Mouse (Mus musculus): ENCODE data around the gene Cfap100.

Cfap100 gene

DNA sequence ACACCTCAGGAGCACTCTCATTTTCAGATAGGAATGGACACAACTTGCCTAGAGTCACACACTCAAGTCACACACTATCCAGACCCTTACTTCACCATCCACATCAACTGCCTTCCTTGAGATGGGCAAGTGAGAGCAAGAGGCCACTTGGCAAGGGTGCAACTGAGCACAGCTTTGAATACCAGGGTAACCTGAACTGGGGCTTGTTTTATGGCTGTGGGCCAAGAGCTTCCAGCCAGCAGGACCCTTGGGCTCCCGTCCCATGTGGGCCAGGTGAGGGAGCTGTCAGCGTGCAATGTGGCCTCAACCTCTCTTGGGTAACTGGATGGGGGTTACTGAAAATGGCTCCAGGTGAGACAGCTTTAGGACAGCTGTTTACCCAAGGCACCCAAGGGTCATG lies 28.8 kb upstream of the Cfap100 start:
- DNase-seq (ENCODE audit: low spot score): no peak

DNA sequence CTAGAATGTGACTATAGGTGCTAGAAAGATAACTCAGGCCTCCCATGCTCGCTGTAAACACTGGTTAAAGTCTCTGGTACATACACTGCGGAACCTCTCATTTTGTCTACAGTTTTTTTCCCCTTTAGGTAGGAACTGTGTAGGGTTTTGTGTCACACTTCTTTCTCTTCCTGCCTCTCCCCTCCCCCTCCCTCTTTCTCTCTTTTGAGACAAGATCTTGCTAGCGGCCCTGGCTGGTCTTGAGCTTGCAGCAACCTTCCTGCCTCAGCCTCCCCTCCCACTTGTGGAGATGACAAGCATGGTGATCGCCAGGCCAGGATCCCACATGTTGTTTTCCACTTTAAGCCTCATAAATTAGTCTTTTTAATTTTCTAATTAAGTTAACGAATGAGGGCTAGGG lies 25.2 kb upstream of the Cfap100 start:
- no peak for DNase-seq (ENCODE audit: low spot score)

DNA sequence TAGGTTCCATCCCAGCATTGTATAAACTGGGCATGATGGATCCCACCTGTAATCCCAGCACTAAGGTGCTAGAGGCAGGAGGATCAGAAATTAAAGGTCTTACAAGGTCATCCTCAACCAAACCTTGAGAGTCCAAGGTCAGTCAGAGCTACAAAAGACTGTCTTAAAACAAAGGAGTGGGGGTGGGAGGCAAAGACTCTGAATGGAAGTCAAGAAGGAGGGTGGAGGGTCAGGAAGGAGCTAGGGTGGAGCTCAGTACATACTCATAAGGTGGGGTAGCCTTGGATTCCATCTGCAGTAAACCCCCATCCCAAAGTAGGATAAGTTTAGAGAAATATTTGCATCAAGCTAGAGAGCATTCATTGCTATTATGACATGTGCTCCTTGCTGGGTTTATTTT lies 24.0 kb upstream of the Cfap100 start:
- no peak for DNase-seq (ENCODE audit: low spot score)

DNA sequence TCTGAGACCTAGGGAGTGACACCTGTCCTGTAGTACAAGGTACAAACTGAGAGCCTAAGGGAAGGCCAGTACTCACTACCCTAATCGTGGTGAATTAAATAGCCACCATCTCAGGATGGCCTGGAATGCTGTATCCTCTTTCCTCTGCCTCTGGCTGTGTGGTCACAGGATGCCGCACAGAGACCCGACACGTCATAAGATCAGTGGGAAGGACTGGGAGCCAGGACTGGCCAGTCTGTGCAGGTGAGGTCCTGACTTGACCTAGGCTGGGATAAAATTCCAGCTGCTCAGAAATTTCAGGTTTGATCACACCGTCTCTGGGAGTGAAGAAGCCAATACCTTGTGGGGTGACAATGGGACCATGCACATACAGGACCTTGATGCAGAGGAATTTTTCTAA lies 22.9 kb upstream of the Cfap100 start:
- no peak for DNase-seq (ENCODE audit: low spot score)

DNA sequence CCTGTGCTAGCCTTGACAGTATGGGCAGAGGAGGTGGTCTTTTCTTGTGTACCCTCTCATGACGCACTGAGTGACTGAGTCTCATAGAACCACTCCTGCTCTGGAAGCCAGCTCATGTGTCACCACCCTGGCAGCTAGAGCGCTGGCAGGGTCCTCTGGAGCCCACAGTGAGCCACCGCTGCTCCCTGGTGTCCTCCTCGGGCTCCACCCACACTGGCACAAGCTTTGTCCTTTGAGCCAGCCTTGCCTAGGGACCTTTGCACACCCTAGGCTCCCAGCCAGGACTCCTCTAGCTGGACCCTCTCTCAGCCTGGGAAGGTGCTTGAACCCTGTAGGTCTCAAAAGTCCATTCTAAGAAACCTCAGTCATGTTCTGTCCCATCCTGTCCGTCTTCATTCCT lies 22.1 kb upstream of the Cfap100 start:
- DNase-seq (ENCODE audit: low spot score): no peak

DNA sequence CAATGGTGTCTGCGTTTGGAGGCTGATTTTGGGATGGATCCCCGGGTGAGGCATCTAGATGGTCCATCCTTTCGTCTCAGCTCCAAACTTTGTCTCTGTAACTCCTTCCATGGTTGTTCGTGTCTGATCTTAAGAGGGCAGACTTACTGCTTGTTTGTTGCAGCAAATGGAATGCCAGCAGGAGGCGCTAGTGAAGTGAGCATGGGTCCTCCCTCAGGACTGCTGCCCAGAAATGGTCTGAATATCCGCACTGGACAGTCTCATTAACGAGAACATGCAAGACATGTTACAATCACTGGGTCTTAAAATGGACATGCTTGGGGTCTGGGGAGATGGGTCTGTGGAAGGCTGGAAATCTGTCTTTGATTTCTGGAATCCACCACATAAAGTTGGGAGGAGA lies 21.6 kb upstream of the Cfap100 start:
- peak; percentile 66 for DNase-seq (ENCODE audit: low spot score)

DNA sequence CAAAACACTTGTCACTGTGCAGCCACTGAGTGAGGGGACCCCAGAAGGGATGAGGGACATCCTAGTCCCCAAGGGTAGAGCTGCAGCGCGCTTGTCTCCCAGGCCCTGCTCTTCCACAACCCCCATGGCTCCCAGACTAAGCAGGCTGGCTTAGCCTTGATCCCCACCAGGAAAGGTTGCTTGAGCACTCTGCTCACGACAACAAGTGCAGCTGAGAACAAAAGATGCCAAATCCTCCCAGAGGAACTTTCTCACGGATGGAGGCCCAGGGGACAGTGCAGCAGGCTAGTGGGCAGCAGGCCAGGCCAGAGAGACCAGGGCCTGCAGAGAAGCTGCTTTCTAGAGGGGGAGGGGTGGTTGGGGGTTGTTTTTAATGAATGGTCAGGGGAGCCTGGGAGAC lies 18.3 kb upstream of the Cfap100 start:
- no peak for DNase-seq (ENCODE audit: low spot score)

DNA sequence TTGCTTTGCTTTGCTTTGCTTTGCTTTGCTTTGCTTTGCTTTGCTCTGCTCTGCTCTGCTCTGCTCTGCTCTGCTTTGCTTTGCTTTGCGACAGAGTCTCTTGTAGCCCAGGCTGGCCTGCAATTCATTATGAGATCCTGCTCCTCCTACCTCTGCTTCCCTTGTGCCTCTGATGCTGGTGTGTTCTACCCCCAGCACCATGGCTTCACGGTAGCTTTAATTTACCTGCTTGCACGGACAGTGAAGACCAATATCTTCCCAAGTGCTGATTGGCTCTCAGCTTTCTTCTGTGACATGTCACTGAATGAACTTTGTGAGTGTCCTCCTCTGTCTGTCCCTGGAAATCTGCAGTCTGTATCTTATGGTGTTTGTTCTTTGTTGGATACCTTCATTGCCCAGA lies 8.4 kb upstream of the Cfap100 start:
- DNase-seq (ENCODE audit: low spot score): no peak

DNA sequence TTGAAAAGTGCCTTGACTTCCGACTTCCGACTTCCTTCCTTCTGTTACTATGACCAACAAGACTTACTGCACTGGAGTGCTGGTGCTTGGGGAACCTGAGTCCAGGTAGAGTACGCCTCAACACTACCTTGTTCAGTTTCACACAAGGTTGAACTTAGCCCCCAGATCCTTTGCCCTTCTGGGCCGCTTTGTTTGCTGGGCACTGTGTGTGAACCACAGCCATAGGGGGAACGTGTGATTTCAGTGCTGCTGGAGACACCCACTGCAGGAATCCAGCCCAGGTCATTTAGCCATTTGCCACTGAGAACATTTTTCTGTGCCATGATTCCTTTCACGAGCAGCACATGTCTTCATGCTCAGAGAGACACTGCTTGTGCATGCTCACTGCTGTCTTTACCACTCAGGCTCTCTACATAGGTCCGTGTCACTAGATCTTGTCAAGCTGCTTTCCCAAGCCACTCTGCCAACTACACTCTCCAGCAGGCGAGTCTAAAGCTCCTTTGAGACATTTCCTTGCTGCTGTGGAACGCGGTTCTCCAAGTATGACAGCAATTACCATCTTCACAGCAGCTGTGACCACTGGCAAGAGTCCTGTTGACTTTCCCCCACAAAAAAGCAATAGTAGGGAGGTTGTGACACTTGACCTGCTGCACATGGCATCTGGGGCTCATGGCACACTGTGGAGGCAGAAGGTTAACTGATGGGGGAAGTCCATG lies 7.8 kb upstream of the Cfap100 start:
- no peak for DNase-seq (ENCODE audit: low spot score)

DNA sequence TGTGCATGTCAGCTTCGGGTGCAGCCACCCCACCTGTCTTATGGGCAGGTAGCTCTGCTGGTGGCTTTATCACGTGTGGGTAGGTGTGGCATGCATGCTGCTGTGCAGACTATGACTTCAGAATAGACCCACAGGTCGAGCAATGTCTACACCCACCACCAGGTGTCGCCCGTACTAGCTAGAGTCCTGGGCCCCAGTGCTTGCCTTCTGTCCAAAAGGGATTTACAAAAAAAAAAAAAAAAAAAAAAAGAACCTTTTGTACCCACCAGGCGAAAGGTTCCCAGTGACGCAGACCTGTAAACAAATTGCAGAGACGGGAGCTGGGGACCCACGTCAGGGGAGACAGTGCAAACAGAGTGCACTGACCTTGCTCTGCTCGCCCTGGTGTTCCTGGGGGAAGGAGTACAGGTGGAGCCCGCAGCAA lies 6.6 kb upstream of the Cfap100 start:
- peak; percentile 41 for DNase-seq (ENCODE audit: low spot score)

DNA sequence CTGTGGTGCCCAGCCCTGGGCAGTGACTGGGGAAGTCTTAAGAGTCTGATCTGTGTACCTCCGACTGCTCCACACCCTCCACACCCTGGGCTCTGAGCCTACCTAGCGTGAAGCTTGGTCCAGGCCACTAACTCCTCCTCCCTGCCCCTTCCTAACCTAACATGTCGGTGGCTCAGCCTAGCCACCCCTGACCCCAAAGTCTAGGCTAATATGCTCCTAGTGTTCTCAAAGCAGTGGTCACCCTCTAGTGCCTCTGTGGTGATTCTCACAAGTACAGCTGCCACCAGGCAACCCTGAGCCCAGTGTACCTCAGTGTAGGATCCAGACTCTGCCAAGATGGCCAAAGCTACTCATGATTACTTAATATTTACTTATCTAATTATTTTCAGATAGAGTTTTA lies 6.1 kb upstream of the Cfap100 start:
- DNase-seq (ENCODE audit: low spot score): no peak

DNA sequence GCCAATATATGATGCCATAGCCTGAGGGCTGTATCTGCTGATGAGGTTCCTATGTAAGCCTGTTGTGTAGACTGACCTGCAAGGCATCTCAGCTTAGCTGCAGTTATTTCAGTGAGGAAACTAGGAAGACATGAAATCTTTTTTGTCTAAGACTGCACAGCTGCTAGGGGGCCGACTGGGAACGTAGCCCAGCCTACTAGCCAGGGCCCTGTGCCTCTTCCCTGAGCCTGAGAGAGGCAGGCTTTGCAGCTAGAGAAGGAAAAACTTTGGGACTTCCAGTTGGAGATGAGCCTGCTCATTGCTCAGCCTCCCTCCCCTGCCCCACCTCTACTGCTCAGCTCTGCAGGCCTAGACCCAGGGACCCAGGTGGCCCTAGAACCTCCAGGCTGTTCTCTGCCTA lies 2.9 kb upstream of the Cfap100 start:
- DNase-seq (ENCODE audit: low spot score): no peak

DNA sequence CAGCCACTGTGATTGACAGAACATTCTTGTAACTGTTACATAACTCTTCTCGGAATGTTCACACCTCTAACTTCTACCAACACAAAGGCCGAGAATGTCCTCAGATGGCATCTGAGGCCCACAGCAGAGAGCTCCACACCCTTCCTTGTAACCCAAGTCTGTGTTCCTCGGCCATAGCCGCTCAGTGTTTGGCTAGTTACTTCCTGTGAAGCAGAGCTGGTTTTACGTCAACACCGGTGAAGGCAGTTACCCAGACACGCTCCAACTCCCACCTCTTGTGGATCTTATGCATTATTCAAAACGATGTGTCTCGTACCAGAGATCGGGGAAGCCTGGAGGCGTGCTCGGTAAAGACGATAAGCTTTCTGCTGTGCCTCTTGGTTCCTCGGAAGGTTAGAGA lies 1.3 kb upstream of the Cfap100 start:
- DNase-seq (ENCODE audit: low spot score): no peak

DNA sequence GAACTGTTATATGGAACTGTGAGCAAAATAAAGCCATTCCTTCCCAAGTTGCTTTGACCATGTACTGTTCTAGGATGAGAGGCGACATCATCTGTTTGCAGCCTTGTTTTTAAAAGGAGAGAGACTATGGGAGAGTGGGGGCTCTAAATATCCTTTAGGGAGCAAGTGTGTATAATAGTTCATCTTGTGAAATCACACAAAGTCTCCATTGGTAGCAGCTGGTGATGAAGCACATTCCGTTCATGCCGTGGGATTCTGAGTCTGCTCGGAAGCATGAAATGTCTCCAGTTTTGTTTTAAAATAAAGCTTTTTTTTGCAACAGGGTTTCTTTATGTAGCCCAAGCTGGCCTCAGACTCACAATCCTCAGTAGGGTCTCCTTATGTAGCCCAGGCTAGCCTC lies 2.6 kb downstream of the Cfap100 start:
- DNase-seq (ENCODE audit: low spot score): no peak

DNA sequence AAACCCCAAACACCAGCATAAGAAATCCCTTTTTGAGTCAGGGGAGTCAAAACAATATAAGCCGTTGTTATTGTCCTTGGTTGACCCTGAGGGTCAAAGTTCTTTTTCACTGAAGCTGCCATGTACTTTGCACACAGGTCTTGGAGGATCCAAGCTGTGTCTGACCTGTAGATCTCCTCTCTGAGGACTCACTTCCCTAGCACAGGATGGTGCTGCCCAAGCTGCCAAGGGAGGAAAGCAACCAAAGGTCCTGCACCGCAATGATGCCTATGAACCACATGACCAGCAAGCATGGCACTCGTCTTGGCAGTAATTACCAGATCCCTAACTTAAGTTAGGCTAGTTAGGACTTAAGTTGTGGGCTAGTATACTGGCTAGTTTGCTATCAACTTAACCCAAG lies 3.2 kb downstream of the Cfap100 start:
- DNase-seq (ENCODE audit: low spot score): no peak

DNA sequence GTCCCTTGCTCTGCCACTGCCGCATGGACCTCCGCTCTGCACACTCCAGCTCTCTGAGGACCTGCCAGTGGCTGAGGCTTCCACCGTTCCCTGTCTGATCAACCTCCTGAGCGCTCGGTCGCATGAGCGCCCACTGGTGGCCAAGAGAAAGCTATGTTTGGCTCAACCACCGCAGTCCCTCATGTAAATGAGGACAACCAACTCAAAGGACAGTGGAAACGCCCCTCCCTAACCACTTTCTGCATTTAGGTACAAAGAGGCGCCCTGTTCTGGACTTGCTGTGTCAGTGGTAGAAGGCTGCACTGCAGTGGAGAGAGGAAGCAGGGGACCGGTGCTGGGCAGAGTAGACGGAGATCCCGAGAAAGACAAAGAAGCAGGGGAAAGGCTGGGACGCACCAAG lies 6.0 kb downstream of the Cfap100 start:
- DNase-seq (ENCODE audit: low spot score): no peak

DNA sequence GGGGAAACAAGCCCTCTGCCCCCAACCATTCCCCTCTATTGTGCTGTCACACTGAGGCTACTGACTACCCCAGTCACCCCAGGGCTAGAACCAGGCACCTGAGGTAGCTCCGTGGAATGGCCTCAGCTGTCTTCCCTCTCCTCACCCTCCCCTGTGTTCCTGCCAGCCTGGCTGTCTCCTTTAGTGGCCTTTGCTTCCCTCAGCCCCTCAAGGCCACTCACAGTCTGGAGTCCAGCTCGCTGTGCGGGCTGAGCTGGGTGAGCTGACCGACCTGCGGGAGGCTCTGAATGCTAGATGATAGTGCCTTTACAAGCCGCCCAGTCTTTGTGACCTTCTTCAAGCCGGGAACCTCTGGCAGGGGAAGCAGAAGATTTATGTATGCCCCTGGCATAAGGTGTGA lies 16.7 kb downstream of the Cfap100 start:
- DNase-seq (ENCODE audit: low spot score): no peak

DNA sequence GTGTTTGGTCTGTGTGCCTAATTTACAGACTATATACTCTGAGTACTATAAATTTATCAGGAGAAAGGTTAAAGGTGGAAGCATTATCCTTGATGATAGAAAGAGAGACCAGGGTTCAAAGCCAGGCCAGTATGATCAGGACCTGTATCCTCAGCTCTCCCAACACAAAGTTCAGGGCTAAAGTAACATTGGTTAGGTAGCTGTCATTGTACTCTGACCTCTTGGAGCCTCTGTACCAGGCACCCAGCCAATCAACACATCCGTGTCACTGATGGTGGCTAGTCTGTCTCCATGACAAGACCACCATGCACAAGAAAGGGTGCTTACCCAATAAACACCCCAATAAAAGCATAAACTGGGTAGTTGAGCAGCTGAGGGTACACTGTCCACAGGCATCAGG lies 17.6 kb downstream of the Cfap100 start:
- DNase-seq (ENCODE audit: low spot score): no peak

DNA sequence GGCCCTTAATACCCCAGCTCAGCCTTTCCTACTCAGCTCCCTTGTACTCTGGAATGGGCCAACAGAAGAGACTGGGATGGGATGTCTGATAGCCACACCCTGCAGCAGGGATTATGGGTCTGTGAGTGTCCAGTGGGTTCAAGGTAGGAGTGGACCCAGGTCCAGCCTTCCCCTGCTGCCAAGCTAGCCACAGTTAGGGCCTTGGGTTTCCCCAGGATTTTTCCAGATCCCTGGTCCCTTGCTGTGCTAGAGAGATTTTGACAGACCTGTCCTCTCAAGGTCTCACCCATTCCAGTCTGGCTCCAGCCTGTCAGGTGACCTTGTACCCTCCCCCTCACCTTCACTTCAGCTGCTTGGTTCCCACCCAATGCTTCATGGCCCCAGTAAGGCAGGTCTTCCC lies 20.0 kb downstream of the Cfap100 start:
- no peak for DNase-seq (ENCODE audit: low spot score)

DNA sequence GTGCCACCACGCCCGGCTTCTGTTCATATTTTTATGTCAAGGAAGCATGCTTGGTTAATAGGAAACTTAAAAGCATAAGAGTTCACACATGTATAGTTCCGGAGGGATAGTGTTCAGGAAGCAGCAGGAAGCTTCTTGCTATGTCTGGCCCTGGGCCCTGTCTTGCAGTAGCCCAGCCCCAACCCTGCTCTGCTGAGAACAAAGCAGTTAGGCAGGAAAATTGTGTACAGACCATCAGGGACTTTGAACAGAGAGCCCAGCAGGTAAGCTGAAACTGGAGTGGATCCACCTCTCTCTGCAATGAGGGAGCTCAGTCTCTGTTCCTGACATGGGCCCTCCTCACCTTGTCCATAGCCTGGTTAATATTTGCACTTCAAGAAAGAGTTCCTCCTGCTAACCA lies 31.3 kb downstream of the Cfap100 start:
- DNase-seq (ENCODE audit: low spot score): no peak

DNA sequence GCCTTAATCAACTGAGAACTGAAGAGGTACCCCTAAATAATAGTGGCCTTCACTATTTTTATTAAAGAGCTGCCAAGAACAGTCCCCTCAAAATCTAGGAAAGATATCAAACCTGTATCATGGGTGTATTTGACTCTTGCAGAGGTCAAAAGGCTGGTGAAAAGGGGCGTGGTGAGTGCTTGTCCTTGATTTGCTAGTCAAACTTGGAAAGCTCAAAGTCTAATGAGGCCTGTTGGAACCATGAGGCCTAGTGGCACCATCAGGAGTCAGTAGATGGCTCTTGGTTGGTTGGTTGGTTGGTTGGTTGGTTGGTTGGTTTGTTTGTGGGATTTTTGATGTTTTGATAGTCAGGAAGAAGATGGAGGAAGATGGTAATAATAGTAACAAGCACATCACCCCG lies 32.8 kb downstream of the Cfap100 start:
- DNase-seq (ENCODE audit: low spot score): no peak

DNA sequence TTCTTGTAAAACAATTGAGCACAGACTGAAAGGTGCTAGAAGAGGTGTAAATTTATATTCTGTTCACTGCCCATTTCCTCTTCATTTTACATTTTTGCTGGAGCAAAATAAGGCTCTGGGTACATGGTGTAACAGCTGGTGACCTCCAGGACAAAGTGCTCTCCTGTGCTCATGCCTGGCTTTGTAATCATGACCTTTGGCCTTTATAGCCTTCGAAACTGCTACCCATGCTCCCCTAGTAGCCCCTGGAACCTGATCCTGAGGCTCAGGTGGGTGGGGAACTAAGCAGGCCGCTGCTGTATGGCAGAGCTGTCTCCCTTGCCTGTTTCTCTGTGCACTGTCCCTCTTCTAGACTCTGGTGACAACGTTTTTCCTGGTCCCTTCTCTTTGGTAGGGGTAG lies 34.6 kb downstream of the Cfap100 start:
- DNase-seq (ENCODE audit: low spot score): no peak

DNA sequence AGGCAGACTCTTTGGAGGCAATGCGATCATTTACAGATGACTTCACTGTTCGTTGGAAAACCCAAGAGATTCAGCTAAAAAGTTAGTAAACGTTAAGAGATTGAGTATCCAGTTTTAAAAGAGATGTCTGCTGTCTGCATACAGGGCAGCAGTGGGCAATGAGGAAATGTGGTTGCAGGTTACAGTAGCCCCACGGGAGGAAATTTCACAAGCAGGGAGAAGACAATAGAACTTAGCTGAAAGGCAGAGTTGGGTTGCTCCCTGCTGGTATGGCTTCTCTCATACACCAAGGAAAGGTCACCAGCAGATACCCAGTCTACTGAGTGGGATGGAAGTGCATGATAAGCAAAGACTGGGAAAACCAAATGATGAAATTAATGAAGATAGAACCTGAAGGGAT lies 38.0 kb downstream of the Cfap100 start:
- DNase-seq (ENCODE audit: low spot score): no peak

DNA sequence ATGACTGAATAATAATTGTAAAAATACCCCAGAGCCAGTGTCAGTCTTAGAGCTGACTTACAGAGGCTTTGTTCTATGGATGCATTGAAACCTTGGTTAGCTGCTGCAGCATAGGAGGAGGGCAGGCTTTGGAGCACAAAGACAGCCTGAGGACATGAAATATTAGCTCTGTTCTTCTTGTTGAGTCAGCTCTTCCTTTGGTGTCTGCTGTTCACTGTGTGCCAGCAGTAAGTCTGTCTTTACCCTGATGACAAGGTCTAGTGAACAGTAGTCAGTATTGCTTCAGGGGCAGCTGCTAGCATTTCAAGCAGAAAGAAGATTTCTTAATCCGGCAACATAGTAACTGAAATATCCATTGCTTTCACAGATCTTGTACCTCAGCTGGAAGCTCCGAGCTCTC lies 47.1 kb downstream of the Cfap100 start:
- DNase-seq (ENCODE audit: low spot score): no peak

DNA sequence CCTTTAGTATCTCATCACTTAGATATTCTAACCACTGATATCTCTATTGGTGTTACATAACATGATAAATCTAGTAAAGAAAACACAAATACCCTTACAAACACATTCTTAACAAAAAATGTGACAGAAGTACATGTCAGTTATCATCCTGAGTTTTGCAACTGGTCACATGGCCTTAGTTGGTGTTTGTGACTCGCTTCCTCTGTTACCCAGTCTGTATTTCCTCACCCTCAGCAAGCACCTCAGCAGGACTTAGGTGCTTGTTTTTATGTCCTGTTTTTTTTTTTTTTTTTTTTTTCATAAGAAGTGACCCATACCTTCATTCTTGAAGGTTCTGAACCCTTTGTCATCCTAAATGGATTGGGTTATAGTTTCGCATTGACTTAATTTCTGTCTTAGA lies 50.9 kb downstream of the Cfap100 start:
- no peak for DNase-seq (ENCODE audit: low spot score)
